Mouse (Mus musculus) cortical plate, adult 2 months (tissue): ENCODE results near the gene Naxe.

ENCODE experiments used
- CTCF ChIP-seq: fragments of 200-500 bp; IDR thresholded peaks from 2 replicates; pipeline ENCODE4 v1.5.1; 2011; ENCODE audit warnings: mild to moderate bottlenecking, control low read depth, low read length; ENCODE audit not compliant: insufficient read depth; ENCODE audit errors: extremely low read depth
- POLR2A ChIP-seq: fragments of 200-500 bp; IDR thresholded peaks from 2 replicates; pipeline ENCODE4 v1.6.1; 2011; ENCODE audit warnings: mild to moderate bottlenecking, low read length, control low read depth; ENCODE audit not compliant: insufficient read depth; ENCODE audit errors: extremely low read depth

DNA sequence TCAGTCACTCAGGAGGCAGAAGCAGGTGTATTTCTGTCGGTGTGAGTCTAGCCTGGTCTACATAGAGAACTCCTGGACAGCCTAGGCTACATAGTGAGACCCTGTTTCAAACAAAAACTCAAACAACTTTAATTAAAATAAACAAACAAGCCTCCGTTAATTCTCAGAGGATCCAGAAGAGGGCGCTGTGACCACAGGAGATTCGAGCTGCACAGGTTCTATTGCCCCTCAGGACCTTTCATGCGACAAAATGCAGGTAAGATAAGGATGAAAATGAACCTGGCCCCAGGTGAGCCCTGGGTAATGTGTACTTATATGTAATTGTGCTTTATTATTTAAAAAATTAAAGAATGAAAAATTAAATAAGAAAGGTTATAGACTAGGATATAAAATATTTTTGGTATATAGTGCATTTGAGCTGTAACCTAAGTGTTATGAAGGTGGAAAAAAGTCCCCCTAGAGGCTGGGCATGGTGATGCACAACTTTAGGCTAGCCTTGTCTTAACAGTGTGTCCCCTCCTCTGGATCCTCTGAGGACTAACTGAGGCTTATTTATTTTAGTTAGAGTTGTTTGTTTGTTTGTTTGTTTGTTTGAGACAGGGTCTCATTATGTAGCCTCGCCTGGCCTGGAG is 47.5 kb downstream of the Naxe start:
- TF ChIP-seq CTCF (peak; percentile 48), POLR2A (no peak)
